Mouse (Mus musculus) forebrain, embryonic 14.5 days (tissue): Measurements from ENCODE around the gene Prkra. TPM values are rescaled to one million over a fixed set of nuclear protein-coding genes. Genes with fewer than 3 reads are reported as not detected.

Experiments used
- ATAC-seq: fragments of 200-750 bp; cut with Nextera tagmentation; 2 replicates; pipeline ENCODE4 v1.8.0; 2017; ENCODE audit warnings: mild to moderate bottlenecking, moderate library complexity
- DNase-seq: peaks from one replicate; pipeline ENCODE4 v3.0.0-alpha.2; 2015; ENCODE audit warnings: low spot score
- H3K27ac ChIP-seq: fragments of 300-500 bp; sonication (generic); 2 replicates; pipeline ENCODE4 v1.5.1; 2014; ENCODE audit warnings: low read depth, mild to moderate bottlenecking, control low read depth, low read length, moderate library complexity
- H3K27me3 ChIP-seq: fragments of 300-500 bp; sonication (generic); replicated peaks from 2 replicates; pipeline ENCODE4 v1.6.1; 2014; ENCODE audit warnings: low read length, control low read depth, mixed read lengths; ENCODE audit not compliant: control insufficient read depth, insufficient read depth
- H3K36me3 ChIP-seq: fragments of 300-500 bp; sonication (generic); 2 replicates; pipeline ENCODE4 v1.6.1; 2014; ENCODE audit warnings: low read length, control low read depth; ENCODE audit not compliant: control insufficient read depth, insufficient read depth
- H3K4me1 ChIP-seq: fragments of 300-500 bp; sonication (generic); 2 replicates; pipeline ENCODE4 v1.6.1; 2014; ENCODE audit warnings: antibody characterized with exemption, low read length, control low read depth; ENCODE audit not compliant: control insufficient read depth, insufficient read depth
- H3K4me2 ChIP-seq: fragments of 300-500 bp; sonication (generic); 2 replicates; pipeline ENCODE4 v1.6.1; 2014; ENCODE audit warnings: mild to moderate bottlenecking, control low read depth, low read length
- H3K4me3 ChIP-seq: fragments of 300-500 bp; sonication (generic); 2 replicates; pipeline ENCODE4 v1.5.1; 2014; ENCODE audit warnings: low read depth, low read length, control low read depth
- H3K9ac ChIP-seq: fragments of 300-500 bp; sonication (generic); 2 replicates; pipeline ENCODE4 v1.6.1; 2014; ENCODE audit warnings: mild to moderate bottlenecking, low read length, control low read depth, moderate library complexity
- H3K9me3 ChIP-seq: fragments of 300-500 bp; sonication (generic); replicated peaks from 2 replicates; pipeline ENCODE4 v1.6.1; 2016; ENCODE audit warnings: low read length, control low read depth, mixed read lengths; ENCODE audit not compliant: control insufficient read depth
- WGBS: fragments of 180-500 bp; shearing (Covaris S2); extraction: QIAGEN DNeasy Blood & Tissue Kit; methylation state at CpG from one replicate; pipeline ENCODE4 v1.1.7; 2014; 5-methylcytosine and 5-hydroxymethylcytosine counted together
- polyA plus RNA-seq: library from polyadenylated mRNA; unstranded; fragments of >200 nt; fragmentation: Nextera tagmentation; extraction: Ambion mirVana; gene quantifications from 2 replicates; pipeline ENCODE4 v1.2.1, GENCODE M21; 2014

Gene Prkra
- polyA plus RNA-seq, 1 experiment from 2014 or later = 112 TPM

GRCm38 (mm10) chr2:76585090-76585489, 62.7 kb downstream of the Prkra start:
- H3K4me1 ChIP-seq = no peaks in the 10 kb centered on the region
- no peak overlapping the region for H3K4me2 ChIP-seq
- no peak overlapping the region for H3K9ac ChIP-seq
- DNase-seq = no peak
- H3K4me3 ChIP-seq = no peak overlapping the region
- no peak for ATAC-seq
- no peaks in the 10 kb centered on the region for H3K9me3 ChIP-seq
- no peaks in the 10 kb centered on the region for H3K27me3 ChIP-seq
- H3K36me3 ChIP-seq = 0 out of 2 replicates have a peak, but pooled peaks cover 4% of the 10 kb centered on the region
- 97% methylated on average over 13 of the region's 13 CpGs for WGBS
- no peak overlapping the region for H3K27ac ChIP-seq

Other genes with a start within 250 kb of the Prkra start
- 12.1 and 17.7 TPM in 2 replicates for gene Osbpl6, start 241.5 kb downstream of the Prkra start, polyA plus RNA-seq
- 0.38 and 2.1 TPM in 2 replicates for gene Pjvk, start 461 bp upstream of the Prkra start, polyA plus RNA-seq
- 12.1 and 13.2 TPM in 2 replicates for gene Fkbp7, start 25.1 kb upstream of the Prkra start, polyA plus RNA-seq
- gene Plekha3, start 27.3 kb upstream of the Prkra start, polyA plus RNA-seq = 5.6 and 5.7 TPM in 2 replicates